In genomic region chr2:102407363-102408184, GRCm38 (mm10) we compare ENCODE assay signal across 8 mouse cellular contexts. TPM values are rescaled to one million over a fixed set of nuclear protein-coding genes. Genes with fewer than 3 reads are reported as not detected.
DNase-seq lines count a peak whose midpoint lies in the region; ATAC-seq and TF ChIP-seq lines count a peak whose summit lies in the region.

TSS of gene Trim44 (minus strand) at chr2:102407828.

- H3K9ac ChIP-seq in hindbrain, embryonic 13.5 days = no peak within 1 kb of the TSS
- H3K9ac ChIP-seq in limb, embryonic 11.5 days (ENCODE audit: low read length) = no peak within 1 kb of the TSS

- H3K27me3 ChIP-seq in hindbrain, embryonic 13.5 days = no peaks in the 10 kb centered on the region
- no peaks in the 10 kb centered on the region for H3K27me3 ChIP-seq in limb, embryonic 11.5 days (ENCODE audit: control insufficient read depth, insufficient read depth, low read length)

- WGBS in bone marrow, adult 2 months = 73% methylated on average over 14 of the region's 14 CpGs
- WGBS in hindbrain, embryonic 13.5 days = 33% methylated on average over 14 of the region's 14 CpGs
- WGBS in limb, embryonic 11.5 days = 36% methylated on average over 14 of the region's 14 CpGs

- no peak for TF ChIP-seq POLR2A in bone marrow, adult 2 months (IDR thresholded peaks at IDR 0.05; ENCODE audit: borderline replicate concordance, control insufficient read depth, low read depth, low read length)

- no peak for TF ChIP-seq CTCF in bone marrow, adult 2 months (IDR thresholded peaks at IDR 0.05; ENCODE audit: control insufficient read depth, insufficient read depth, low read length)

- H3K4me2 ChIP-seq in hindbrain, embryonic 13.5 days = peak within 1 kb of the TSS; percentile 23
- H3K4me2 ChIP-seq in limb, embryonic 11.5 days (ENCODE audit: low read depth, severe bottlenecking) = no peak within 1 kb of the TSS

- ATAC-seq in hindbrain, embryonic 13.5 days (ENCODE audit: low FRiP score) = peak; percentile 47
- ATAC-seq in limb, embryonic 11.5 days (ENCODE audit: insufficient number of reproducible peaks, low FRiP score, low TSS enrichment, low read depth) = no peak; the same call in 1 of the 2 replicates
- no peak for ATAC-seq in neutrophil, adult 5-6 weeks (ENCODE audit: extremely low read depth, insufficient number of reproducible peaks, low FRiP score, poor library complexity, severe bottlenecking)
- no peak for ATAC-seq in CD4-positive, CD25-positive, alpha-beta regulatory T cell, adult 4 months

- H3K9me3 ChIP-seq in hindbrain, embryonic 13.5 days = no peaks in the 10 kb centered on the region
- no peaks in the 10 kb centered on the region for H3K9me3 ChIP-seq in limb, embryonic 11.5 days (ENCODE audit: control insufficient read depth, low read length)

- no peak within 1 kb of the TSS for H3K27ac ChIP-seq in bone marrow, adult 2 months (ENCODE audit: control insufficient read depth, insufficient read depth, low read depth, low read length, poor library complexity)
- peak within 1 kb of the TSS; percentile 45 for H3K27ac ChIP-seq in hindbrain, embryonic 13.5 days
- H3K27ac ChIP-seq in limb, embryonic 11.5 days (replicated peaks; ENCODE audit: low read depth, low read length) = no peak within 1 kb of the TSS

- H3K4me3 ChIP-seq in bone marrow, adult 2 months (replicated peaks; ENCODE audit: control insufficient read depth, low read depth, low read length) = no peak within 1 kb of the TSS
- H3K4me3 ChIP-seq in hindbrain, embryonic 13.5 days = no peak within 1 kb of the TSS
- H3K4me3 ChIP-seq in limb, embryonic 11.5 days (ENCODE audit: low read depth, low read length) = no peak within 1 kb of the TSS

- peak; percentile 21 for DNase-seq in kidney, adult 18-20 months
- DNase-seq in kidney, adult 11 months = no peak
- DNase-seq in gastrocnemius, adult 18-20 months (ENCODE audit: low spot score) = no peak
- peak; percentile 47 for DNase-seq in limb, embryonic 11.5 days (ENCODE audit: low spot score)

- no peaks in the 10 kb centered on the region for H3K36me3 ChIP-seq in hindbrain, embryonic 13.5 days
- no peaks in the 10 kb centered on the region for H3K36me3 ChIP-seq in limb, embryonic 11.5 days (ENCODE audit: control insufficient read depth, insufficient read depth, low read length)

- H3K4me1 ChIP-seq in bone marrow, adult 2 months (ENCODE audit: control insufficient read depth, insufficient read depth, low read length) = no peaks in the 10 kb centered on the region
- peaks cover 19% of the 10 kb centered on the region for H3K4me1 ChIP-seq in hindbrain, embryonic 13.5 days (replicated peaks)
- 0 out of 2 replicates have a peak, but pooled peaks cover 5% of the 10 kb centered on the region for H3K4me1 ChIP-seq in limb, embryonic 11.5 days (ENCODE audit: control insufficient read depth, insufficient read depth, low read length)

RNA-seq across cellular contexts. Expression of gene Trim44, which starts in this region (rescaled TPM):
- polyA plus RNA-seq in bone marrow, adult 2 months (2011; ENCODE audit: insufficient read depth, insufficient read length, low replicate concordance, missing spikeins) = 24.1 and 32.6 TPM in 2 replicates
- total RNA-seq in gastrocnemius, adult 18-20 months (2021) = 10 to 100 TPM; 14.8 to 17.7 TPM
- polyA plus RNA-seq in hindbrain, embryonic 13.5 days (2015; fragmentation: Nextera tagmentation; extraction: Ambion mirVana) = 44.2 and 47.7 TPM in 2 replicates
- 38.9 and 46.4 TPM in 2 replicates for polyA plus RNA-seq in limb, embryonic 11.5 days (2014; fragmentation: Nextera tagmentation; extraction: Ambion mirVana)
- total RNA-seq in neutrophil, adult 5-6 weeks (2017) = 41.7 and 42.7 TPM in 2 replicates
- 10 to 100 TPM in 1 of 2 experiments, 1 to 10 TPM in 1; 8.1 to 10.6 TPM for polyA plus RNA-seq in CD4-positive, CD25-positive, alpha-beta regulatory T cell, adult 4 months (2017; shearing (Covaris generic))

Comparison
In these comparisons a context has a peak if more than half of its experiments do, and no peak if none do; other contexts are left out.
1. DNase-seq: peak in kidney, adult 18-20 months (single experiment) and limb, embryonic 11.5 days (single experiment); none in kidney, adult 11 months (single experiment) and gastrocnemius, adult 18-20 months (single experiment).